Mouse (Mus musculus) testis, adult 2 months (tissue): ENCODE data around the gene Adam23.

Experiments
- CTCF ChIP-seq: fragments of 200-500 bp; IDR thresholded peaks from 2 replicates; pipeline ENCODE4 v1.5.1; 2012; ENCODE audit warnings: low read depth, mild to moderate bottlenecking, inconsistent platforms, low read length, moderate library complexity; ENCODE audit not compliant: control insufficient read depth, insufficient read depth, insufficient replicate concordance
- POLR2A ChIP-seq: fragments of 200-500 bp; IDR thresholded peaks from 2 replicates; pipeline ENCODE4 v1.6.1; 2012; ENCODE audit warnings: low read depth, mild to moderate bottlenecking, inconsistent platforms, low read length, moderate library complexity; ENCODE audit not compliant: control insufficient read depth

- TF ChIP-seq CTCF (no peak), POLR2A (no peak)
Measured at GRCm38 (mm10) chr1:63567031-63567430, 121.3 kb downstream of the Adam23 start.
